Mouse (Mus musculus) erythroblast, embryonic 14.5 days (primary cell): ENCODE measurements at regions not wholly inside any gene's neighbourhood (a gene's known extent, or its start where the extent isn't known, plus 50 kb on each side); places are given as distances from the start of the nearest gene placed in this dataset.

Source experiments
- H3K27me3 ChIP-seq: 2 replicates; pipeline ENCODE4 v1.6.1; 2012; ENCODE audit warnings: inconsistent platforms; ENCODE audit not compliant: control insufficient read depth
- H3K36me3 ChIP-seq: 2 replicates; pipeline ENCODE4 v1.6.1; 2012; ENCODE audit warnings: mild to moderate bottlenecking, inconsistent platforms; ENCODE audit not compliant: control insufficient read depth
- H3K4me1 ChIP-seq: 2 replicates; pipeline ENCODE4 v1.6.1; 2012; ENCODE audit warnings: inconsistent platforms; ENCODE audit not compliant: control insufficient read depth
- H3K4me3 ChIP-seq: replicated peaks from 2 replicates; pipeline ENCODE3; 2012; ENCODE audit warnings: moderate library complexity, mild to moderate bottlenecking, inconsistent platforms
- H3K9me3 ChIP-seq: 2 replicates; pipeline ENCODE4 v1.6.1; 2012; ENCODE audit warnings: low read length, inconsistent platforms, mixed read lengths; ENCODE audit not compliant: control insufficient read depth
- GATA1 ChIP-seq: IDR thresholded peaks from 2 replicates; pipeline ENCODE4 v1.6.1; 2012; ENCODE audit warnings: low read length, inconsistent platforms, mixed read lengths
- TAL1 ChIP-seq: IDR thresholded peaks from 3 replicates; pipeline ENCODE4 v1.6.1; 2012; ENCODE audit warnings: low read length, inconsistent platforms, mixed read lengths

GRCm38 (mm10) chr4:55718438-55718837 is 186.2 kb upstream of the Klf4 start:
- TF ChIP-seq GATA1, result no peak
- TF ChIP-seq TAL1, result no peak
- Histone ChIP-seq H3K4me1 (no peaks in the 10 kb centered on the region), H3K36me3 (no peaks in the 10 kb centered on the region), H3K4me3 (no peak overlapping the region), H3K9me3 (no peaks in the 10 kb centered on the region), H3K27me3 (no peaks in the 10 kb centered on the region)

GRCm38 (mm10) chr4:55716161-55716651 is 183.9 kb upstream of the Klf4 start:
- no peak overlapping the region for H3K4me3 ChIP-seq
- H3K36me3 ChIP-seq, result no peaks in the 10 kb centered on the region
- no peaks in the 10 kb centered on the region for H3K9me3 ChIP-seq
- no peaks in the 10 kb centered on the region for H3K27me3 ChIP-seq
- no peaks in the 10 kb centered on the region for H3K4me1 ChIP-seq
- TF ChIP-seq GATA1 (no peak), TAL1 (no peak)

- Histone ChIP-seq H3K9me3 (no peaks in the 10 kb centered on the region; the same call in 1 of the 2 replicates), H3K4me1 (no peaks in the 10 kb centered on the region), H3K27me3 (no peaks in the 10 kb centered on the region), H3K36me3 (no peaks in the 10 kb centered on the region), H3K4me3 (no peak overlapping the region)
- TF ChIP-seq TAL1 (no peak), GATA1 (no peak)
These were observed 179.5 kb upstream of the Klf4 start for GRCm38 (mm10) chr4:55711500-55712341.

DNA sequence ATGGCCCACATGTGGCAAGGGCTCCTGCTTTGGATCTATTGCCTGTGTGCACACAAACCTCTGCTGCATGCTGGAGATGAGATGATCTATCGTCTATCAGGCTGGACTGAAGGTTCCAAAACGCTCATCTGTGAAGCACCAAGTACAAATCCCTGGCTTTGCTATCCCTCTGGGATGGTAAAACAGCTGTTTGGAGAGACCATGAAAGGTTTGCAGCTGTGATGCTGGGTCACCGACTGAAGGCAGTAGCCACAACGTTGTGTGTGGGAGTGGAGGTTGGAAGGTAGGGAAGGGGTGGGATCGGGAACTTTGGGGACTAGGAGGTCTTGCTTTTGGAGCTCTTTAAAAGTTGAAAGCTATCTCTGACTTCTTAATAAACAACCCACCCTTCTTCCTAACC is 178.2 kb upstream of the Klf4 start:
- TF ChIP-seq GATA1 (no peak), TAL1 (no peak)
- no peaks in the 10 kb centered on the region for H3K36me3 ChIP-seq
- H3K4me1 ChIP-seq, result no peaks in the 10 kb centered on the region
- H3K27me3 ChIP-seq, result no peaks in the 10 kb centered on the region
- H3K9me3 ChIP-seq, result peaks cover 2% of the 10 kb centered on the region; the same call in 1 of the 2 replicates
- H3K4me3 ChIP-seq, result no peak overlapping the region

GRCm38 (mm10) chr4:55708808-55709207 is 176.5 kb upstream of the Klf4 start:
- no peak for TF ChIP-seq GATA1
- no peak for TF ChIP-seq TAL1
- peaks cover 2% of the 10 kb centered on the region; the same call in 1 of the 2 replicates for H3K9me3 ChIP-seq
- H3K36me3 ChIP-seq, result no peaks in the 10 kb centered on the region
- no peak overlapping the region for H3K4me3 ChIP-seq
- H3K4me1 ChIP-seq, result no peaks in the 10 kb centered on the region
- no peaks in the 10 kb centered on the region for H3K27me3 ChIP-seq

DNA sequence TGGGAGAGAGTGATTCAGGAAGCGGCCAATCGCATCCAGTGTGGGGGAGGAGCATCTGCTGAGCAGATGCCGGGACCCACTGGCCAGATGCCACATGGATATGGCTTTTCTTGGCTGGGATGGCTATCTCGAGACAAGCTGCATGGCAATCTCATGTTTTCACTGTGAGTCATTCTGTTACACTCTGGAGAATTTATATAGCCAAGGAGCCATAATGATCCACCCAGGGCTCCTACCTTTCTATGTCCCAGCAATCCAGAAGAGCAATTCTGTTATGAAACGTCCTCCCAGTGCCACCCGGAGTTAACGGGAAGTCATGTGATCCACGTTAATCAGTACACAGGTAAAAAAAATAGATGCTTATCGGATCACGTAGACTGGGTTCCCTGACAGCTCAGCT is 175.7 kb upstream of the Klf4 start:
- Histone ChIP-seq H3K36me3 (no peaks in the 10 kb centered on the region), H3K4me3 (no peak overlapping the region), H3K27me3 (no peaks in the 10 kb centered on the region), H3K4me1 (no peaks in the 10 kb centered on the region), H3K9me3 (peaks cover 2% of the 10 kb centered on the region; the same call in 1 of the 2 replicates)
- TF ChIP-seq TAL1, result no peak
- TF ChIP-seq GATA1, result no peak

DNA sequence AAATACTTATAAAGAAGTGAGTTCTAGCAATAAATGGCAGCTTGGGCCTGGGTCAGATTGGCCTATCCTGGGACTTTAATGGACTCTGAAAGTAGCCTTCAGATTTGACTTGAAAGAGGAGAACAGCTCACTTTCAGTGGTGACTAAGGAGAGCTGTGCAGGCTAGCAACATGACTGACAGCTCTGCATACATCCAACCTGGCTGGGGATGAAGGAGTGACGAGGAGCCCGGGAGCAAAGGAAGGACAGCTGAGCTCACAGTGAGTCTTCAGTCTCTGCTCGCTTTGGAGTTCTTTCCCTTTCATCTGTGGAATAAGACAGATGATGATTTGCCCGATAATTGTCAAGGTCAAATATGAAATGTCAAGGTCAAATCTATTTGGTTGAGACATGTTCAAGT is 172.7 kb upstream of the Klf4 start:
- Histone ChIP-seq H3K27me3 (no peaks in the 10 kb centered on the region), H3K9me3 (peaks cover 2% of the 10 kb centered on the region; the same call in 1 of the 2 replicates), H3K4me1 (no peaks in the 10 kb centered on the region), H3K4me3 (no peak overlapping the region), H3K36me3 (no peaks in the 10 kb centered on the region)
- TF ChIP-seq TAL1 (no peak), GATA1 (no peak)

GRCm38 (mm10) chr4:55703346-55703916 is 171.2 kb upstream of the Klf4 start:
- no peak for TF ChIP-seq GATA1
- TF ChIP-seq TAL1, result no peak

DNA sequence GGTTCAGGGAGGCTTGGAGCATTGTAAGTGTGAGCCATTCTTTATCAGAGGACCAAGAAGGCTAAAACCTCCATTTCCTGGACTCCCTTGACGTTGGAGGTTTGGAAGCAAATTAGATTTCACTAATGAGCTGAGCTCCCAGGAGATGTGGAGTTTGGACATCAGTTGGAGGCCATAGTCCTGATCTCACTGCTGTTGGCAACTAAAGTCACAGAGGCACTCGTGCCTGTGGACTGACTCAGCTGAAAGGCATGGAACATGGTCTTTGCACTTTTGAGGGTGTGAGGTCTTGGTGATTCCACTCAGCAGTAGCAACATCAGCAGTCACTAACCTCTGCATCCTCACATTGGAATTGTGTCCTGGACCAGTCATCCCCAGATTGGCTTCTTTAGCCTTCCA is 169.1 kb upstream of the Klf4 start:
- no peak for TF ChIP-seq GATA1
- no peak for TF ChIP-seq TAL1
- Histone ChIP-seq H3K27me3 (no peaks in the 10 kb centered on the region), H3K36me3 (no peaks in the 10 kb centered on the region), H3K4me1 (no peaks in the 10 kb centered on the region), H3K9me3 (0 out of 2 replicates have a peak, but pooled peaks cover 1% of the 10 kb centered on the region), H3K4me3 (no peak overlapping the region)

More at GRCm38 (mm10) chr4:55703346-55703916, 171.2 kb upstream of the Klf4 start:
- Histone ChIP-seq H3K4me3 (no peak overlapping the region), H3K36me3 (no peaks in the 10 kb centered on the region), H3K4me1 (no peaks in the 10 kb centered on the region), H3K9me3 (peaks cover 2% of the 10 kb centered on the region; the same call in 1 of the 2 replicates), H3K27me3 (no peaks in the 10 kb centered on the region)
